Mouse (Mus musculus): ENCODE data around the gene Alcam.
A peak's percentile ranks its signal among the peaks of the same experiment; 100 is the strongest.

Alcam gene

DNA sequence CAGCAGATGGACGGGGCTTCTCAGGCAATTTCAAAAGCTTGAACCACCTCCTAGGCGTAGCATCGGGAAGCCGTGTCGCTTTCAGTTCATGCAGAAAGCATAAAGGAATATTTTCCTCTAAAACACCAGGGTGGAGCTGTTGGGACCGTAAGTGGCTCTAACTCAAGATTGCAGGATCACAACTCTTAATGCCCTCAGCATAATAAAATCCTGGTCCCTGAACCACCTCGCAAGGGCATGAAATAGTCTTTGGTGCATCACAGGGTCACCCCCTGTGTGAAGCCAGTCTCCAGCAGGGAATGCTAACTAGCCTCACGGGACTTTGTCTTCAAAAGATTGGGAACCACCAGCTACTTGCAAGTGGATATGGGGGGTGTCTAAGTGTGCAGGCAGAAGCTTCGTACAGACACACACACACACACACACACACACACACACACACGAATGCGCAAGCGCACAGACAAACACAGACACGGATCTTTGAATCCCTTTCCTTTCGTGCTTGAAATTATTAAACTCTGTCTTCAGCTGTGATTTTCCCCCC, at the start of gene Alcam:
TSS of gene Alcam (minus strand) at position 104 of the 544 bp plus-strand sequence.
- no peak for DNase-seq (ENCODE audit: low read depth)

DNA sequence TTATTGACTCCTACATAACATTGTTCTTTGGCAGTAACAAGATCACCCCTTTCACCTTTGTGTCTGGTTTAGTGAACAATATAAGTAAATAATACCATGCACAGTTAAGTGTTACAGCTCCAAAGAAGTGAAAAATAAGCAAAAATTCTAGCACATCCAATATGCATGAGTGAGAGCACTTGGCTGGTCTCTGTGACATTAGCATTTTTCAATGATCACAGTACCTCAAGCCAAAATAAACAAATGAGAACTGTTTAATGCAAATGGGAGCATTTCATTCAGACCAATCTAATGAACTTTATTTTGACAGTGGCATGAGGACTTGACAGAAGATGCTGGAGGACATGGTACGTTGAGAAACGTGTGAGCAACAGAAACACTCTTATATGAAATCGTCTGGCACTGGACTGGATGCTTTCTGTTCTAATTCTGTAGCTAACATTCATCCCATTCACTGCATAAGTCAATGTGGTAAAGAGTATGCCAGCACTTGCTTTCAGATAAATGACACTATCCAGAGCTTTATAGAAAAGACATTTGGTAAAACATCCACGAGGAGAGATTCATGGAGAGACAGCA, 45.0 kb upstream of the Alcam start:
- DNase-seq (ENCODE audit: low read depth), result no peak

DNA sequence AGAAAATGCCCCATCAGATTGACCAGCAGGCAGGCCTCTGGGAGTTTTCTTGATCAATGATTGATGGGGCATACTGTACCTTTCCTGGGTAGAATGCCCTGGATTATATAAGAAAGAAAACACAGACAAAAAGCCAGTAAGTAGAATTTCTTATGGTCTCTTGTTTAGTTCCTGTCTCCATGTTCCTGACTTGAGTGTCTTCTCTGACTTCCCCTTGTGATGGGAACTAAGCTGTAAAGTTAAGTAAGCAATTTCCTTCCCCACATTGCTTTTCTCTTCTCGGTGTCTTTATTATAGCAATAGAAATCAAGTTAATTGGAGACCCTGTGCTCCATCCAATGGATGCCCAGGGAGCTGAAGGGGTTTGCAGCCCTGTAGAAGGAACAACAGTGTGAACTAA, 36.7 kb upstream of the Alcam start:
- DNase-seq (ENCODE audit: low read depth), result no peak

DNA sequence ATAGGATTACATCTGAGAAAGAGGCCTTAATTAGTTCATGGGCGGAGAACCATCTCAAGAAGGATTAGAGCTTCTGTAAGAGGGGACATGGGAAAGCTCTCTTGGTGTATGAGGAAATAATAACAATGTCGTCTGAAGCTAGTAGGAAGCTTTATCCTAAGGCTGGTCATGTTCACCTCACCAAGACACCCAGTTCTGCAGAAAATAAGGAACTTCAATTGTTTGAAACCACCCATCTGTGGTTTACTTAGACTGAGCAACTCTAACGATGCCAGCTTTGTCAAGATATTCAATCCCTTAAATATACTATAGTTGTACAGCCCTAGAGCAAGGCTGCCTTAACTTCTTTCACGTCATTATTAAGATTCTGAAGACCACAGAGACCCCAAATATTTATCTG, 20.4 kb upstream of the Alcam start:
- DNase-seq (ENCODE audit: low read depth), result no peak

GRCm38 (mm10) chr16:52473089-52473488, 19.2 kb upstream of the Alcam start:
- DNase-seq (ENCODE audit: low read depth), result no peak

- no peak for DNase-seq (ENCODE audit: low read depth)
These were observed 18.8 kb upstream of the Alcam start for GRCm38 (mm10) chr16:52472635-52473034.

DNA sequence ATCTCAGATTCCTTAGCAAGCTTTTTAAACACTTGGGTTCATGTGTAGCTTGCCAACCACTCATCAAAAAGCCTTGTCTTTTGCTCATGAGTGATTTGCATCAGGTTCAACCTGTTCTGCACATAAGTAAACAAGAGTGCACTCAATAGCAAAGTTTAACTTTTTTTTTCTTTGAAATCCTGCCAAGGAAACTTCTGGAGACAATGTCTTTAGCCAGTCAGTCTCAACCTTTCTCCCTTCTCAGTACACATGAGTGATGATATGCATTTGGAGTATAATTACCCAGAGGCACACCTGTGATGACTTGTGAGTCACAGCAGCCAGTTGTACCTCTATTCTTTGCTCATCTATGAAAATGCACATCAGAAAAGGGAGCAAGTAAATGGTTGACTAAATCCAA, 18.2 kb upstream of the Alcam start:
- DNase-seq (ENCODE audit: low read depth), result no peak

DNA sequence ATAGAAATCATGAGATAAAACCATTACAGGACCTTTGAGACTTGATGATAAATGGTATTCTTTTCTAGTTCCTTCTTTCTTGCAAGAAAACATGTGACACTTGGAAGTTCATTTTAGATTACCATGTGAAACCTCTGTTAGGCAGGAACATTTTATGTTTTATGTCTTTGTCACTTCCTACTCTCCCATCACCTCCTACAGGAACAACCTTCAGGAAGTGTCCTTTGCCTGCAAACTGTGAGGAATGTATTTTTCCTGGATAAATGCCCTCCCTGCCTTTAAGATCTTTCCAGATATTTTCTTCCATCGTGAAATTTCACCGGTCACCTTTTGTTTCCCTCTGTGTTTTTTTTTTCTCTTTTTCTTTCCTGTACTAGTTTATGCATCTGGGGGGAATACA, 17.0 kb upstream of the Alcam start:
- DNase-seq (ENCODE audit: low read depth), result no peak

GRCm38 (mm10) chr16:52470226-52470625, 16.4 kb upstream of the Alcam start:
- DNase-seq (ENCODE audit: low read depth), result no peak

- DNase-seq (ENCODE audit: low read depth), result no peak
These were observed 14.6 kb upstream of the Alcam start for GRCm38 (mm10) chr16:52468426-52468825.

DNA sequence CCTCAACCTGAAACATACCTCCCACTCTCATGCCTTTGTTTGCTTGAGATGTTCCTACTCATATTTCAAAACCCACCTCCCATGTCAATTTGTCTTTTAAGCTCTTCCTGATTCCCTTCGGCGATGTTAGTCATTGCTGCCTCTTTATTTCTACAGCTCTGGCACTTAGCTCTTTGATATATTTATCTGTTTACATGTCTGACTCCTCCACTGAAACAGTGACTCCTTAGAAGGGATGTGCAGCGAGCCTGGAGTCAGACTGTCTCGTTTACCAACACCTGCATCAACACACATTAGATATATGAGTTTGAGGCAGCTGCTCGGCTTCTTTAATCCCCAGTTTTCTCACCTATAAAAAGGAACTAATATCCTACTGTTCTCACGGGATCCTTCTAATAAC, 12.9 kb upstream of the Alcam start:
- DNase-seq (ENCODE audit: low read depth), result no peak

- DNase-seq (ENCODE audit: low read depth), result no peak
These were observed 10.7 kb upstream of the Alcam start for GRCm38 (mm10) chr16:52464597-52464996.

- DNase-seq (ENCODE audit: low read depth), result peak; percentile 91
These were observed 785 bp downstream of the Alcam start for GRCm38 (mm10) chr16:52452862-52453715.

DNA sequence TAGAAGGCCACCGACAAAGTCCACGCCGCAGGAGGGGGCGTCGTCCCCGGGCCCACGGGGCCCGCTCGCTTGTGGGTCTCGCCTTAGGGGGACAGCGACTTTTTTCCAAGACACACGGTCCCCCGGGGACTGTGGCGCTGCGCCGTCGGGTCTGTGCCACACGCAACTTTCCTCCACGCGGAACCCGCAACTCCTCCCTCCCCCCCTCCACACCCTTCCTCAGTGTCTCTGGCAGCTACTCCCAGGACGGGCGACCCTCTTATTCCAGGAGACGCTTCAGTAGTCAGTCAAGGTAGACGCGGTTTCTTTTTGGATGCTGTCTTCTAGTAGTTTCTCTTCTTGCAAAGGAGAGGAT, 1.4 kb downstream of the Alcam start:
- no peak for DNase-seq (ENCODE audit: low read depth)

GRCm38 (mm10) chr16:52451786-52452476, 1.9 kb downstream of the Alcam start:
- DNase-seq (ENCODE audit: low read depth), result no peak

- no peak for DNase-seq (ENCODE audit: low read depth)
These were observed 2.6 kb downstream of the Alcam start for GRCm38 (mm10) chr16:52451101-52451785.

- DNase-seq (ENCODE audit: low read depth), result no peak
These were observed 3.4 kb downstream of the Alcam start for GRCm38 (mm10) chr16:52450245-52451100.

- DNase-seq (ENCODE audit: low read depth), result no peak
These were observed 4.0 kb downstream of the Alcam start for GRCm38 (mm10) chr16:52449889-52450244.

- no peak for DNase-seq (ENCODE audit: low read depth)
These were observed 7.9 kb downstream of the Alcam start for GRCm38 (mm10) chr16:52445984-52446383.

- no peak for DNase-seq (ENCODE audit: low read depth)
These were observed 10.0 kb downstream of the Alcam start for GRCm38 (mm10) chr16:52443635-52444505.

Data from fibroblast of lung, adult 2 months (primary cell).